Mouse (Mus musculus) hindbrain, embryonic 13.5 days (tissue): Measurements from ENCODE around the gene Fanca. TPM values are rescaled to one million over a fixed set of nuclear protein-coding genes. Genes with fewer than 3 reads are reported as not detected.

Experiments
- ATAC-seq: fragments of 200-750 bp; cut with Nextera tagmentation; 2 replicates; pipeline ENCODE4 v1.8.0; 2017; ENCODE audit warnings: moderate TSS enrichment; ENCODE audit not compliant: low FRiP score
- H3K27ac ChIP-seq: fragments of 300-500 bp; sonication (generic); 2 replicates; pipeline ENCODE4 v1.5.1; 2015; ENCODE audit warnings: inconsistent platforms, mild to moderate bottlenecking, moderate library complexity
- H3K27me3 ChIP-seq: fragments of 300-500 bp; sonication (generic); 2 replicates; pipeline ENCODE4 v1.6.1; 2015; ENCODE audit warnings: mild to moderate bottlenecking, inconsistent platforms
- H3K36me3 ChIP-seq: fragments of 300-500 bp; sonication (generic); 2 replicates; pipeline ENCODE4 v1.6.1; 2015; ENCODE audit warnings: mild to moderate bottlenecking, inconsistent platforms
- H3K4me1 ChIP-seq: fragments of 300-500 bp; sonication (generic); replicated peaks from 2 replicates; pipeline ENCODE4 v1.6.1; 2015; ENCODE audit warnings: inconsistent platforms
- H3K4me2 ChIP-seq: fragments of 300-500 bp; sonication (generic); 2 replicates; pipeline ENCODE4 v1.6.1; 2015; ENCODE audit warnings: inconsistent platforms, mild to moderate bottlenecking, moderate library complexity
- H3K4me3 ChIP-seq: fragments of 300-500 bp; sonication (generic); 2 replicates; pipeline ENCODE4 v1.5.1; 2015; ENCODE audit warnings: mild to moderate bottlenecking, inconsistent platforms
- H3K9ac ChIP-seq: fragments of 300-500 bp; sonication (generic); 2 replicates; pipeline ENCODE4 v1.6.1; 2015; ENCODE audit warnings: mild to moderate bottlenecking, inconsistent platforms
- H3K9me3 ChIP-seq: fragments of 300-500 bp; sonication (generic); 2 replicates; pipeline ENCODE4 v1.6.1; 2016; ENCODE audit warnings: inconsistent platforms
- WGBS: fragments of 180-500 bp; shearing (Covaris S2); methylation state at CpG from one replicate; pipeline ENCODE4 v1.1.7; 2015; 5-methylcytosine and 5-hydroxymethylcytosine counted together
- polyA plus RNA-seq: library from polyadenylated mRNA; unstranded; fragments of >200 nt; fragmentation: Nextera tagmentation; extraction: Ambion mirVana; gene quantifications from 2 replicates; pipeline ENCODE4 v1.2.1, GENCODE M21; 2015

The Fanca gene
- polyA plus RNA-seq, 1 experiment from 2014 or later = 7.8 TPM

GRCm38 (mm10) chr8:123342253-123342652, 23.9 kb upstream of the Fanca start:
- Histone ChIP-seq H3K4me2 (no peak overlapping the region), H3K4me3 (no peak overlapping the region), H3K9ac (no peak overlapping the region), H3K36me3 (peaks cover 18% of the 10 kb centered on the region), H3K4me1 (0 out of 2 replicates have a peak, but pooled peaks cover 8% of the 10 kb centered on the region), H3K27ac (no peak overlapping the region), H3K27me3 (no peaks in the 10 kb centered on the region), H3K9me3 (no peaks in the 10 kb centered on the region)
- no peak for ATAC-seq
- 89% methylated on average over 8 of the region's 8 CpGs for WGBS

- WGBS = 91% methylated on average over 27 of the region's 27 CpGs
- H3K9me3 ChIP-seq = no peaks in the 10 kb centered on the region
- ATAC-seq = no peak
- peaks cover 18% of the 10 kb centered on the region for H3K36me3 ChIP-seq
- H3K27ac ChIP-seq = no peak overlapping the region
- H3K9ac ChIP-seq = no peak overlapping the region
- H3K4me2 ChIP-seq = no peak overlapping the region
- peaks cover 11% of the 10 kb centered on the region; the same call in 1 of the 2 replicates for H3K4me1 ChIP-seq
- no peaks in the 10 kb centered on the region for H3K27me3 ChIP-seq
- no peak overlapping the region for H3K4me3 ChIP-seq
Measured at GRCm38 (mm10) chr8:123341040-123342015, 23.0 kb upstream of the Fanca start.

GRCm38 (mm10) chr8:123340071-123340470, 21.7 kb upstream of the Fanca start:
- Histone ChIP-seq H3K9me3 (no peaks in the 10 kb centered on the region), H3K36me3 (peaks cover 18% of the 10 kb centered on the region)
- no peak for ATAC-seq

GRCm38 (mm10) chr8:123337475-123337874, 19.1 kb upstream of the Fanca start:
- Histone ChIP-seq H3K9ac (no peak overlapping the region), H3K9me3 (no peaks in the 10 kb centered on the region), H3K27me3 (no peaks in the 10 kb centered on the region), H3K4me3 (no peak overlapping the region), H3K4me2 (no peak overlapping the region), H3K4me1 (peaks cover 34% of the 10 kb centered on the region), H3K27ac (no peak overlapping the region), H3K36me3 (peaks cover 18% of the 10 kb centered on the region)
- 89% methylated on average over 3 of the region's 3 CpGs for WGBS
- ATAC-seq = no peak

More at GRCm38 (mm10) chr8:123340071-123340470, 21.7 kb upstream of the Fanca start:
- Histone ChIP-seq H3K4me3 (no peak overlapping the region), H3K27me3 (no peaks in the 10 kb centered on the region), H3K27ac (no peak overlapping the region), H3K4me1 (peaks cover 20% of the 10 kb centered on the region), H3K9ac (no peak overlapping the region), H3K4me2 (no peak overlapping the region)
- 98% methylated on average over 4 of the region's 4 CpGs for WGBS

- Histone ChIP-seq H3K9me3 (no peaks in the 10 kb centered on the region), H3K27ac (peak overlapping the region; percentile 97), H3K36me3 (0 out of 2 replicates have a peak, but pooled peaks cover 2% of the 10 kb centered on the region), H3K4me1 (peaks cover 48% of the 10 kb centered on the region), H3K9ac (peak overlapping the region; percentile 98), H3K27me3 (0 out of 2 replicates have a peak, but pooled peaks cover 3% of the 10 kb centered on the region), H3K4me3 (peak overlapping the region; percentile 85), H3K4me2 (peak overlapping the region; percentile 86)
- no peak for ATAC-seq
- WGBS = 0% methylated on average over 1 of the region's 1 CpGs
Measured at GRCm38 (mm10) chr8:123334467-123334866, 16.1 kb upstream of the Fanca start.

- H3K4me2 ChIP-seq = peak overlapping the region; percentile 86
- peaks cover 48% of the 10 kb centered on the region for H3K4me1 ChIP-seq
- H3K9me3 ChIP-seq = no peaks in the 10 kb centered on the region
- ATAC-seq = no peak
- H3K27me3 ChIP-seq = 0 out of 2 replicates have a peak, but pooled peaks cover 3% of the 10 kb centered on the region
- 3% methylated on average over 7 of the region's 7 CpGs for WGBS
- 0 out of 2 replicates have a peak, but pooled peaks cover 2% of the 10 kb centered on the region for H3K36me3 ChIP-seq
- peak overlapping the region; percentile 85 for H3K4me3 ChIP-seq
- peak overlapping the region; percentile 98 for H3K9ac ChIP-seq
- H3K27ac ChIP-seq = peak overlapping the region; percentile 97
Measured at GRCm38 (mm10) chr8:123333864-123334263, 15.5 kb upstream of the Fanca start.

- WGBS = 2% methylated on average over 18 of the region's 21 CpGs
- peak; percentile 57; the same call in 1 of the 2 replicates for ATAC-seq
Measured at GRCm38 (mm10) chr8:123333091-123333587, 14.8 kb upstream of the Fanca start.

GRCm38 (mm10) chr8:123332262-123333090, 14.1 kb upstream of the Fanca start, which contains the start of gene Spire2:
Gene Spire2, plus strand, starts transcription at chr8:123332713.
- H3K4me3 ChIP-seq = peak within 1 kb of the TSS; percentile 85
- 0 out of 2 replicates have a peak, but pooled peaks cover 7% of the 10 kb centered on the region for H3K27me3 ChIP-seq
- no peaks in the 10 kb centered on the region for H3K9me3 ChIP-seq
- H3K36me3 ChIP-seq = no peaks in the 10 kb centered on the region
- WGBS = under 1% methylated on average over 78 of the region's 85 CpGs
- peaks cover 47% of the 10 kb centered on the region for H3K4me1 ChIP-seq
- ATAC-seq = peak; percentile 89
- peak within 1 kb of the TSS; percentile 98 for H3K9ac ChIP-seq
- H3K27ac ChIP-seq = peak within 1 kb of the TSS; percentile 97
- H3K4me2 ChIP-seq = peak within 1 kb of the TSS; percentile 86

More at GRCm38 (mm10) chr8:123333091-123333587, 14.8 kb upstream of the Fanca start:
- Histone ChIP-seq H3K36me3 (no peaks in the 10 kb centered on the region), H3K27ac (peak overlapping the region; percentile 97), H3K4me3 (peak overlapping the region; percentile 85), H3K4me2 (peak overlapping the region; percentile 86), H3K9ac (peak overlapping the region; percentile 98), H3K9me3 (no peaks in the 10 kb centered on the region), H3K4me1 (peaks cover 48% of the 10 kb centered on the region), H3K27me3 (0 out of 2 replicates have a peak, but pooled peaks cover 3% of the 10 kb centered on the region)

GRCm38 (mm10) chr8:123331810-123332209, 13.4 kb upstream of the Fanca start:
- peaks cover 46% of the 10 kb centered on the region for H3K4me1 ChIP-seq
- H3K36me3 ChIP-seq = no peaks in the 10 kb centered on the region
- H3K9me3 ChIP-seq = no peaks in the 10 kb centered on the region
- H3K4me3 ChIP-seq = peak overlapping the region; percentile 85
- WGBS = 31% methylated on average over 8 of the region's 8 CpGs
- ATAC-seq = no peak; the same call in 1 of the 2 replicates
- H3K27me3 ChIP-seq = 0 out of 2 replicates have a peak, but pooled peaks cover 11% of the 10 kb centered on the region
- H3K27ac ChIP-seq = peak overlapping the region; percentile 97
- peak overlapping the region; percentile 86 for H3K4me2 ChIP-seq
- peak overlapping the region; percentile 98 for H3K9ac ChIP-seq

GRCm38 (mm10) chr8:123331301-123331700, 12.9 kb upstream of the Fanca start:
- Histone ChIP-seq H3K36me3 (no peaks in the 10 kb centered on the region), H3K4me3 (no peak overlapping the region; the same call in 1 of the 2 replicates), H3K4me1 (peaks cover 43% of the 10 kb centered on the region), H3K4me2 (peak overlapping the region; percentile 86), H3K27ac (peak overlapping the region; percentile 97), H3K27me3 (0 out of 2 replicates have a peak, but pooled peaks cover 13% of the 10 kb centered on the region), H3K9ac (0 out of 2 replicates have a peak overlapping the region, but pooled peaks have one; percentile 98), H3K9me3 (no peaks in the 10 kb centered on the region)
- ATAC-seq = no peak
- 90% methylated on average over 2 of the region's 2 CpGs for WGBS

- Histone ChIP-seq H3K9ac (no peak overlapping the region), H3K4me3 (no peak overlapping the region), H3K27ac (no peak overlapping the region), H3K36me3 (no peaks in the 10 kb centered on the region), H3K9me3 (no peaks in the 10 kb centered on the region), H3K27me3 (0 out of 2 replicates have a peak, but pooled peaks cover 13% of the 10 kb centered on the region), H3K4me1 (peaks cover 40% of the 10 kb centered on the region), H3K4me2 (no peak overlapping the region)
- no peak for ATAC-seq
- 71% methylated on average over 6 of the region's 6 CpGs for WGBS
Measured at GRCm38 (mm10) chr8:123330701-123331100, 12.3 kb upstream of the Fanca start.
